Mouse (Mus musculus): Measurements from ENCODE around the gene Hist2h2ab. TPM values are rescaled to one million over a fixed set of nuclear protein-coding genes. Genes with fewer than 3 reads are reported as not detected.

The Hist2h2ab gene
- total RNA-seq, 1 experiment: 54.2 TPM

- in situ Hi-C loops (cut with MboI; ENCODE audit: low sequenced_read_pairs in 2 of 2, unreplicated experiment in 2 of 2): no loop called here
- TF ChIP-seq ZNF384 (IDR thresholded peaks at IDR 0.05; ENCODE audit: low read depth, low read length) (no peak), HCFC1 (IDR thresholded peaks at IDR 0.05; ENCODE audit: borderline replicate concordance, insufficient read depth, low read length) (no peak), CHD2 (IDR thresholded peaks at IDR 0.05; ENCODE audit: low read depth, low read length) (no peak), MAFK (IDR thresholded peaks at IDR 0.05; ENCODE audit: insufficient read depth, low read depth, low read length) (no peak), ZC3H11A (IDR thresholded peaks at IDR 0.05; ENCODE audit: borderline replicate concordance, low read depth, low read length) (no peak)
- no peaks in the 10 kb centered on the region for H3K36me3 ChIP-seq (ENCODE audit: control insufficient read depth, insufficient read depth, low read length, poor library complexity, severe bottlenecking)
- H3K4me3 ChIP-seq (ENCODE audit: insufficient read depth in 1 of 2, low read depth in 1 of 2, low read length in 2 of 2, poor library complexity in 1 of 2, severe bottlenecking in 1 of 2): no peak overlapping the region
- no peak overlapping the region for H3K27ac ChIP-seq (ENCODE audit: insufficient read depth, low read depth, low read length, poor library complexity, severe bottlenecking)
- no peak overlapping the region for H3K9ac ChIP-seq (ENCODE audit: insufficient read depth, low read depth, low read length, poor library complexity, severe bottlenecking)
- H3K9me3 ChIP-seq (ENCODE audit: control insufficient read depth, insufficient read depth, low read depth, low read length): no peaks in the 10 kb centered on the region
- H3K4me1 ChIP-seq (ENCODE audit: control insufficient read depth in 2 of 2, insufficient read depth in 2 of 2, low read length in 2 of 2, poor library complexity in 1 of 2): peaks cover 0 to 3% of the 10 kb centered on the region in 2 experiments; a peak in 3 of 4 replicates
- DNase-seq (ENCODE audit: low read depth, low spot score): no peak
These were observed 12.1 kb downstream of the Hist2h2ab start for GRCm38 (mm10) chr3:96231758-96232120.

DNA sequence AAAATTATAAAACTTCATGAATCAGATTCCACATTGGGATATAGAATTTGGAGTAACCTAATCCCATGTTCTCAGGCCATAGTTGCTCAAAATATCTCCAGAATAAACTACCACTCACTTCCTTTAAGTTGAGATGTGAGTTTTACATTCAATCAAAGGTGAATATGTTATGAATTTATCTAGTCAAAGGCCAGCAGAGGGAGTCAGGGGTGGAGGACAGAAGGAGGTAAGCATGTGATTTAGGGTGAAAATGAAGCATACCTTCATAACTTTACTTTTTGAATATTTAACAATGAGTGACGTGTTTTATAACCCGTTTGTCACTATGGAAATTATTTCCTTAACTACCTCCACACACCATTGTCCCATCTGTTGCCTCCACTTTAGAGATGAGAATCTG, 15.2 kb downstream of the Hist2h2ab start:
- no peak overlapping the region for H3K27ac ChIP-seq (ENCODE audit: insufficient read depth, low read depth, low read length, poor library complexity, severe bottlenecking)
- no peak for DNase-seq (ENCODE audit: low read depth, low spot score)
- H3K9ac ChIP-seq (ENCODE audit: insufficient read depth, low read depth, low read length, poor library complexity, severe bottlenecking): no peak overlapping the region
- H3K4me1 ChIP-seq (ENCODE audit: control insufficient read depth in 2 of 2, insufficient read depth in 2 of 2, low read length in 2 of 2, poor library complexity in 1 of 2): peaks cover 0 to 5% of the 10 kb centered on the region in 2 experiments; a peak in 3 of 4 replicates
- in situ Hi-C loops (cut with MboI; ENCODE audit: low sequenced_read_pairs in 2 of 2, unreplicated experiment in 2 of 2): no loop called here
- TF ChIP-seq ZNF384 (IDR thresholded peaks at IDR 0.05; ENCODE audit: low read depth, low read length) (no peak), CHD2 (IDR thresholded peaks at IDR 0.05; ENCODE audit: low read depth, low read length) (no peak), MAFK (IDR thresholded peaks at IDR 0.05; ENCODE audit: insufficient read depth, low read depth, low read length) (no peak), ZC3H11A (IDR thresholded peaks at IDR 0.05; ENCODE audit: borderline replicate concordance, low read depth, low read length) (no peak), HCFC1 (IDR thresholded peaks at IDR 0.05; ENCODE audit: borderline replicate concordance, insufficient read depth, low read length) (no peak)
- H3K4me3 ChIP-seq (ENCODE audit: insufficient read depth in 1 of 2, low read depth in 1 of 2, low read length in 2 of 2, poor library complexity in 1 of 2, severe bottlenecking in 1 of 2): no peak overlapping the region
- no peaks in the 10 kb centered on the region for H3K9me3 ChIP-seq (ENCODE audit: control insufficient read depth, insufficient read depth, low read depth, low read length)
- no peaks in the 10 kb centered on the region for H3K36me3 ChIP-seq (ENCODE audit: control insufficient read depth, insufficient read depth, low read length, poor library complexity, severe bottlenecking)

DNA sequence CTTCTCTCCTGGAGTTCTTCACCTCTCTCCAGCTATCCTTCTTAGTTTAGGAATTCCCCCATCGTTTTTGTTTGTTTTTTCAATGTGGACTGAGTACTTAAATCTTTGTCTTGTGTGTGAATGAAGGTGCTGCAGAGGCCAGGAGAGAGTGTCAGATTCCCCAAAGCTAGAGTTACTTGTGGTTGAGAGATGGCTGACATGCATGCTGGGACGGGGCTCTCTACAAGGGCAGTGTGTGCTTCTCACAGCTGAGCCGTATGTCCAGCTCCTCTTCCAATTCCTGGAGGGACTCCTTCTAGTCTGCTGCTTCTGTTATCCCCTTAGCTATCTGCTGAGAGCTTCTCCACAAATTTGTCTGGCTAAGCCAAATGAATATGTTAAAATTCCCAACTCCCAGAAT, 16.2 kb downstream of the Hist2h2ab start:
- H3K4me3 ChIP-seq (ENCODE audit: insufficient read depth in 1 of 2, low read depth in 1 of 2, low read length in 2 of 2, poor library complexity in 1 of 2, severe bottlenecking in 1 of 2): no peak overlapping the region
- in situ Hi-C loops (cut with MboI; ENCODE audit: low sequenced_read_pairs in 2 of 2, unreplicated experiment in 2 of 2): no loop called here
- DNase-seq (ENCODE audit: low read depth, low spot score): no peak
- no peaks in the 10 kb centered on the region for H3K36me3 ChIP-seq (ENCODE audit: control insufficient read depth, insufficient read depth, low read length, poor library complexity, severe bottlenecking)
- no peaks in the 10 kb centered on the region for H3K9me3 ChIP-seq (ENCODE audit: control insufficient read depth, insufficient read depth, low read depth, low read length)
- no peak for TF ChIP-seq CHD2 (IDR thresholded peaks at IDR 0.05; ENCODE audit: low read depth, low read length)
- TF ChIP-seq ZC3H11A (IDR thresholded peaks at IDR 0.05; ENCODE audit: borderline replicate concordance, low read depth, low read length): no peak
- no peak for TF ChIP-seq ZNF384 (IDR thresholded peaks at IDR 0.05; ENCODE audit: low read depth, low read length)
- TF ChIP-seq HCFC1 (IDR thresholded peaks at IDR 0.05; ENCODE audit: borderline replicate concordance, insufficient read depth, low read length): no peak
- no peak for TF ChIP-seq MAFK (IDR thresholded peaks at IDR 0.05; ENCODE audit: insufficient read depth, low read depth, low read length)
- peaks cover under 1 to 5% of the 10 kb centered on the region in 2 experiments; a peak in 3 of 4 replicates for H3K4me1 ChIP-seq (ENCODE audit: control insufficient read depth in 2 of 2, insufficient read depth in 2 of 2, low read length in 2 of 2, poor library complexity in 1 of 2)
- H3K9ac ChIP-seq (ENCODE audit: insufficient read depth, low read depth, low read length, poor library complexity, severe bottlenecking): no peak overlapping the region
- no peak overlapping the region for H3K27ac ChIP-seq (ENCODE audit: insufficient read depth, low read depth, low read length, poor library complexity, severe bottlenecking)

DNA sequence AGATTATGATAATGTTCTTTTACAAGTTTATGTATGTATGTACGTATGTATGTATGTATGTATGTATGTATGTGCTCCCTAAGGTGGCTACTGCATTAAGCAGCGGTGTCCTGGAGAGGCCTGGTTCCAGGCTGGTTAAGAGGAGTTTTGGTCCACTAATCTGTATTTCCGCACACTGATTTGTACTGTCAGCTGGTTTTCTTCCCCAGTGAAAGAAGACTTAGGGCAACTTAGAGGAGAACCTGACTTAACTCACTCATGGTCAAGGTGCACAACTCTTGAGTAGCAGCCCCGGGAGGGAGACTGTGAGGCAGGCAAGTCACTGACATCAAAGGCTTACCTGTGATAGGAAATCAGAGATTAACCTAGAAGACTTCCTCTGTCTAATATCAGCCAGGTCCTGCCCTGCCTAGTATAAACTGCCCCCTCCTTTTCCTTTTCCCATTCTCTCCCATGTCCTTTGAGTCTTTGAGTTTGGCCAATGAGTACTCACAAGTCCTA, 17.2 kb downstream of the Hist2h2ab start:
- H3K9ac ChIP-seq (ENCODE audit: insufficient read depth, low read depth, low read length, poor library complexity, severe bottlenecking): peak overlapping the region; percentile 89; the same call in 1 of the 2 replicates
- H3K4me3 ChIP-seq (ENCODE audit: insufficient read depth in 1 of 2, low read depth in 1 of 2, low read length in 2 of 2, poor library complexity in 1 of 2, severe bottlenecking in 1 of 2): peak overlapping the region; percentile 74 to 81
- H3K4me1 ChIP-seq (ENCODE audit: control insufficient read depth in 2 of 2, insufficient read depth in 2 of 2, low read length in 2 of 2, poor library complexity in 1 of 2): peaks cover 3 to 5% of the 10 kb centered on the region in 2 experiments; a peak in 3 of 4 replicates
- TF ChIP-seq ZC3H11A (IDR thresholded peaks at IDR 0.05; ENCODE audit: borderline replicate concordance, low read depth, low read length): no peak
- TF ChIP-seq MAFK (IDR thresholded peaks at IDR 0.05; ENCODE audit: insufficient read depth, low read depth, low read length): no peak
- no peak for TF ChIP-seq ZNF384 (IDR thresholded peaks at IDR 0.05; ENCODE audit: low read depth, low read length)
- TF ChIP-seq HCFC1 (IDR thresholded peaks at IDR 0.05; ENCODE audit: borderline replicate concordance, insufficient read depth, low read length): no peak
- no peak for TF ChIP-seq CHD2 (IDR thresholded peaks at IDR 0.05; ENCODE audit: low read depth, low read length)
- in situ Hi-C loops (cut with MboI; ENCODE audit: low sequenced_read_pairs in 2 of 2, unreplicated experiment in 2 of 2): no loop called here
- H3K9me3 ChIP-seq (ENCODE audit: control insufficient read depth, insufficient read depth, low read depth, low read length): no peaks in the 10 kb centered on the region
- H3K27ac ChIP-seq (ENCODE audit: insufficient read depth, low read depth, low read length, poor library complexity, severe bottlenecking): peak overlapping the region; percentile 7; the same call in 1 of the 2 replicates
- DNase-seq (ENCODE audit: low read depth, low spot score): no peak
- H3K36me3 ChIP-seq (ENCODE audit: control insufficient read depth, insufficient read depth, low read length, poor library complexity, severe bottlenecking): no peaks in the 10 kb centered on the region

All from ES-E14 (cell line).